Mouse (Mus musculus) olfactory bulb, adult 2 months (tissue): Measurements from ENCODE around the gene Rarg. TPM values are rescaled to one million over a fixed set of nuclear protein-coding genes. Genes with fewer than 3 reads are reported as not detected.
"Not testable (repeated sequence)": the region's sequence is repeated elsewhere in the genome, so short reads cannot be mapped to it uniquely, and the experiment has no call there.

Source experiments
- H3K27ac ChIP-seq: fragments of 200-500 bp; 2 replicates; pipeline ENCODE4 v1.5.1; 2012; ENCODE audit warnings: low read depth, low read length; ENCODE audit not compliant: insufficient read depth
- H3K4me1 ChIP-seq: fragments of 200-500 bp; 2 replicates; pipeline ENCODE4 v1.6.1; 2012; ENCODE audit warnings: low read length; ENCODE audit not compliant: control insufficient read depth, insufficient read depth
- H3K4me3 ChIP-seq: fragments of 200-500 bp; 2 replicates; pipeline ENCODE4 v1.5.1; 2012; ENCODE audit warnings: mild to moderate bottlenecking, low read depth, low read length, moderate library complexity; ENCODE audit not compliant: insufficient read depth
- CTCF ChIP-seq: fragments of 200-500 bp; IDR thresholded peaks from 2 replicates; pipeline ENCODE4 v1.5.1; 2012; ENCODE audit warnings: low read depth, mild to moderate bottlenecking, low read length, moderate library complexity; ENCODE audit not compliant: insufficient read depth
- POLR2A ChIP-seq: fragments of 200-500 bp; IDR thresholded peaks from 2 replicates; pipeline ENCODE4 v1.6.1; 2012; ENCODE audit warnings: mild to moderate bottlenecking, low read depth, low read length, moderate library complexity; ENCODE audit not compliant: insufficient read depth
- WGBS: fragments of 180-500 bp; shearing (Covaris S2); methylation state at CpG from one replicate; pipeline ENCODE4 v1.1.7; 2018; 5-methylcytosine and 5-hydroxymethylcytosine counted together
- polyA plus RNA-seq: library from polyadenylated mRNA; stranded (reverse); fragments of >200 nt; gene quantifications from 2 replicates; pipeline ENCODE4 v1.2.4, GENCODE M21; 2012; ENCODE audit warnings: low replicate concordance; ENCODE audit not compliant: missing spikeins, insufficient read depth, insufficient read length

Gene Rarg
- polyA plus RNA-seq, 1 experiment = not detected

DNA sequence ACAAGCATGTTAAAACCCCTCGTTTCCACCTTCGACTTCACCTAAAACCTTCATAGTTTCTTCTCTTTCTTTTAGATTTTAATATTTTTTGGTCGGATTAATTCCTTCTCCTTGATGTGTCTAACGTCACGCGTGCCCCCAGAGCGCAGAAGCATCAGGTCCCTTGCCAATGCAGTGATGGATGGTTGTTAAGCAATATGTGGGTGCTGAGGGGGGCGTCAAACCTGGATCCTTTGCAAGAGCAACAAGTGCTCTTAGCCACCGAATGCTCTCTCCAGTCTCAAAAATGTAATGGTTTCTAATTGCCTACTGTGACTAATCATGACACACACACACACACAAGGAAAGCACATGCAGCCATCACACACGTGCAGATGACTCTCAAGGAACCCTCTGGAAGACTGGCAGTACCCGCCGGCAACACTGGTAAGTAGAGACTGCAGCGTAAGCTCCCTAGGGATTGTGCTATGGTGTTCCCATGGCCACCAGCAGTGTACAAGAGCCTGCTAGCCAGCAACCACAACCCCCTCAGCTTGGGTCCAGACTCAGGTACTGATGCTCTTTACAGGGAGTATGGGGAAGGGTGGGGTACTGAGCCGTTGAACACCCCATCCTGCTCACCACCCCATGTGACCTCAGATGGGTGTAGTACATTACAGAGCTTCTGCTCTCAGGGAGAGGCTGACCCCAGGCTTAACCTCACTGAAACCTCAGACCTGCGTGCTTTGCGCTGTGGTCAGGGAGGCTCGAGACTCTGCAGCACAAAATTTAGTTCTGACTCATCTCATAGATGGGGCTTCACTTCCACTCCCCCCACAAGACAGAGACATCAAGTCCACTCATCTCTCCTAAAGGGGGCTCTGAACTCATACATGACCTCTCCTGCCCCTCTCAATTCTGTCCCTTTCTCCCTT is 26.7 kb downstream of the Rarg start:
- H3K4me1 ChIP-seq = no peaks in the 10 kb centered on the region

DNA sequence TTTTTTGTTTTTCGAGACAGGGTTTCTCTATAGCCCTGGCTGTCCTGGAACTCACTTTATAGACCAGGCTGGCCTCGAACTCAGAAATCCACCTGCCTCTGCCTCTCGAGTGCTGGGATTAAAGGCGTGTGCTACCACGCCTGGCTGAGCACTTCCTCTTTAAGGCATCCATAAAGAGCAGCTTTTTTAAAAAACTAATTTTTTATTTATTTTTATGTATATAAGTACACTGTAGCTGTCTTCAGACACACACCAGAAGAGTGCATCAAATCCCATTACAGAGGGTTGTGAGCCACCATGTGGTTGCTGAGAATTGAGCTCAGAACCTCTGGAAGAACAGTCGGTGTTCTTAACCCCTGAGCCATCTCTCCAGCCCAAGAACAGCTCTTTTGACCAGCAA is 31.7 kb downstream of the Rarg start:
- not testable (repeated sequence) for H3K4me3 ChIP-seq, H3K4me1 ChIP-seq, H3K27ac ChIP-seq
- WGBS = 78% methylated on average over 6 of the region's 6 CpGs

More for the DNA sequence above, 26.7 kb downstream of the Rarg start:
- no peak overlapping the region for H3K4me3 ChIP-seq
- TF ChIP-seq POLR2A (no peak), CTCF (no peak)
- H3K27ac ChIP-seq = no peak overlapping the region
- WGBS = 84% methylated on average over 17 of the region's 17 CpGs

DNA sequence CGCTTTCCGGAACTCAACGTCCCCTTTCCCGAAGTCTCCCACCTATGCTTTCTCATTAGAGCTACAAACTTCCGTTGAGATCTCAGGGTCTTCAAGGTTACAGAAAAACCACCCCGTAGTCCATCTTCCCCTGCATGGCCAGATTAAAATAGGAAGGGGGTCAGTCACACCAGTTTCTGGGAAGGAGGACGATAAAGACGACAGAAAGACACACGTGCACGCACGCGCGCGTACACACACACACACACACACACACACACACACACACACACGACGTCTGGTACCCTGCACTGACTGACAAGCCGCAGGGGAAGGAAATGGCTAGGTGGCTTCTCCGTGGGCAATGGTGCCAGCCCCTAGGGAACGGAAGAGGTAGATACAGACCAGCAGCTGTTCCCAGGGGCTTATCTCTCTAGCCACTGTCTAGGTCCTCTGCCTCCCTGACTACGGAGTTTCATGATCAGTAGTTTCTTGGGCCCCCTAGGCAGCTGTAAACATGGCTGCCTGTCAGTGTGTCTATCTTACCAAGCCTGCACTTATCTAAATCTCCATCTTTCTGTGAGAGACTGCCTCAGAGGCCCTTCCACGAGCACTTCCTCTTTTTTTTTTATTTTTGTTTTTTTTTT is 32.2 kb downstream of the Rarg start:
- WGBS = 27% methylated on average over 21 of the region's 21 CpGs
- Histone ChIP-seq H3K4me1 (peaks cover 7% of the 10 kb centered on the region), H3K27ac (no peak overlapping the region), H3K4me3 (peak overlapping the region; percentile 42; the same call in 1 of the 2 replicates)
- no peak for TF ChIP-seq POLR2A
- no peak for TF ChIP-seq CTCF

DNA sequence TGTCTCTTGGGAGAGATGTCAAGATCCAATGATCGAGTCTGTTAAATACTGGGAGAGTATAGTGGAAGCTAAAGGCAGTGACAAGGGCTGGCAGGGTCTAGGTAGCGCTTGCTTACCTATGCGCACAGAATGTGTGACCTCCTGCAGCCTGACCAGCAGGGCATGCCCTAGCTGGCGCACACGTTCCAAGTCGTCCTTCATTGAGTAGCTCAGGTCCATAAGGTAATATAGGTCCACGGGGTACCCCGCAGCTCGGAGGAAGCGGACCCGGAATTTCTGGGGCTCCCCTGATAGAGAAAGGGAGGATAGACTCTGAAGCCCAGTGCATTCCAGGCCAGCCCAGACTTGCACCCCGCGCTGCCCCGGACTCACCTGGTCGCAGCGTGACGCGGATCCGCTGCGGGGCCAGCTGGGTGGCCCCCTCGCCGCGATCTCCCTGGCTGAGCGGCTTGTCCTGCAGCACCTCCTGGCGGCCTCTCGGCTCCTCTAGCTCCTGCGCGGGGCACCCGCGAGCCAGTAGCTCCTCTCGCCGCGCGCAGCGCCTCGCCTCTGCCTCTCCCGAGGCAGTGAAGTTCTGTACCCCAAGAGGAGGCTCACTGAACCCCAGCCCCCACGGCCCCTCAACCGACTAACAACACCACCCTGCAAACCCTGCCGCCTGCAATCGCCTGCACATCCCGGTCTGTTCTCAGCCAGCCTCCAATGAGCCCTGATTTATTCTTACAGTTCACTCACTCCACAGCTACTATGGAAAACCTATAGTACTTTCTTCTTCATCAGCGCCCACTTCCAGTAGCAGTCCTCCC is 32.9 kb downstream of the Rarg start:
- Histone ChIP-seq H3K27ac (no peak overlapping the region), H3K4me1 (peaks cover 7% of the 10 kb centered on the region), H3K4me3 (peak overlapping the region; percentile 42)
- peak; percentile 79 for TF ChIP-seq CTCF
- TF ChIP-seq POLR2A = no peak
- 3% methylated on average over 43 of the region's 43 CpGs for WGBS

DNA sequence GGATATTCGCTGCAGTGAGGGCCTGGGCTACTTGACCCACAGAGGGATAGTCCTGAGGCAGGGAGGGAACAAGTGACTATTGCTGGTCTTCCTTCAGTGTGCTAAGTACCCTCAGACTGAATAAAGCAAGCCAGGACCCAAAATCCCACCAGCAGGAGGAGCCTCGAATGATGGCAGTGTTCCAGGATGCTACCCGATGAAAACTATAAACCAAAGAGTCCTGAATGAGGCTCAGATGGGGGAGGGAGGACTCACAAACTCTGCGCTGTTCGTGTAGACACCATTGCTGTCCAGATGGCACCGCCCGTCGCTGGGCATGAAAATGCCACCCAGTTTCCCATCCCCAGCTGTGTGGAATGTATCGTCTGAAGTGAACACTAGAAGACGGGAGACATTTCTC is 34.9 kb downstream of the Rarg start:
- TF ChIP-seq CTCF (no peak), POLR2A (no peak)
- no peak overlapping the region for H3K27ac ChIP-seq
- 51% methylated on average over 10 of the region's 10 CpGs for WGBS
- no peak overlapping the region for H3K4me3 ChIP-seq
- peaks cover 11% of the 10 kb centered on the region for H3K4me1 ChIP-seq

GRCm38 (mm10) chr15:102217325-102217724 is 40.0 kb downstream of the Rarg start:
- H3K4me3 ChIP-seq = no peak overlapping the region
- H3K27ac ChIP-seq = no peak overlapping the region
- WGBS = 71% methylated on average over 7 of the region's 7 CpGs
- no peak for TF ChIP-seq CTCF
- TF ChIP-seq POLR2A = no peak
- peaks cover 8% of the 10 kb centered on the region; the same call in 1 of the 2 replicates for H3K4me1 ChIP-seq

DNA sequence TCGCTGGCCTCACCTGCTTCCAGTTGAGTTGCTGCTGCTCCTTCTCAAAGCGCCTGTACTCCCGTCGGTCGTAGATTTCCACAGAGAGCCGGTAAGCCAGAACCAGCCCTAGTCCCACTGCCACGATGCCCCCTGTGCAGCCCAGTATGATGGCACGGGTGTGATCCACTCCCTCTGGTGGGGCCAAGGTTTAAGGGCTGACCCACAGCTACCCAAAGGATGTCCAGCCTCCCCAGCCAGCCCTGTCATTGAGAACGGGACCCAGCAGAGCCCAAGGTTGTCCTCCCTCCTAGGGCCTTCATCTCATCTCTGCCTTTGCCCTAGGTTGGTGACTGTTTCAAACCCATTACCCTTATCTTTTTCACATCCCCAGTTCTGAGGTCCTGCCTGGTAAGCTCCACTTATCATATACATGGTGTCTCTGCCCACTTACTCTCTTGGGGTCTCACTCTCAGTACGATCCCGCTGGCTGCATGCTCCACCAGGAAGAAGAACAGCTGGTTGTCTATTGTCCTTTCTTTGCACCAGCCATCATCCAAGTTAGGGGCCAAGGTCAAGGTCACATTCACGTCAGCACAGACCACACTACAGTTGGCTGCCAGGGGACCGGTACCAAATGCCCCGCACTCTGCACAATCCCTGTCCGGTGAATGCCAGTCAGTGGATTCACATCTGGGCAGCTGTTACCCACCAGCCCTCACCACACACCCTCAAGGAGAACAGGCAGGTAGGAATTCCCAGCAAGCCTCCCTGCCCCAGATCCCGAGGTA is 40.7 kb downstream of the Rarg start:
- 83% methylated on average over 16 of the region's 16 CpGs for WGBS
- H3K27ac ChIP-seq = no peak overlapping the region
- TF ChIP-seq CTCF (no peak), POLR2A (no peak)
- H3K4me3 ChIP-seq = no peak overlapping the region
- peaks cover 8% of the 10 kb centered on the region; the same call in 1 of the 2 replicates for H3K4me1 ChIP-seq

DNA sequence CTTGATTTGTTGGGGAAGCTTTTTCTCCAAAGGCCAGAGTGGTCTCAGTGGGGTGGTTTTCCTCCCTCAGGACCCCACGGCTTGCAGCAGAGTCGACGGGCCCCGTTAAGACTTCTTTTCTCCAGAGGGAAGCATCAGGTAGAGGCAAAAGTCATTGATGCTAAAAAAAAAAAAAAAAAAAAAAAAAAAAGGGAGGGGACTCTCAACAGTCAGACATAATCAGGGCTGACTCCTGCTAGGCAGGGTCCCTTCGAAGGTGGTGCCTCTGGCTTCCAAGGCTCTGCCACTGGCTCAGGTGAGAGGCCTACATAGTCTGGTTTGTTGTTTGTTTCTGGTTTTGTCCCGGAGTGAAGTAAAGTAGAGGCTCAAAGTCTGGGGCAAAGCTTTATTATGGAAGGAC is 41.7 kb downstream of the Rarg start:
- no peak overlapping the region for H3K4me3 ChIP-seq

More for the DNA sequence above, 41.7 kb downstream of the Rarg start:
- 76% methylated on average over 6 of the region's 6 CpGs for WGBS
- Histone ChIP-seq H3K4me1 (peaks cover 11% of the 10 kb centered on the region), H3K27ac (no peak overlapping the region)
- TF ChIP-seq CTCF = no peak
- no peak for TF ChIP-seq POLR2A
